Mouse (Mus musculus): ENCODE results near the gene Klhl32. TPM values are rescaled to one million over a fixed set of nuclear protein-coding genes. Genes with fewer than 3 reads are reported as not detected.
"Not testable (repeated sequence)": the region's sequence is repeated elsewhere in the genome, so short reads cannot be mapped to it uniquely, and the experiment has no call there.

Gene Klhl32
- polyA plus RNA-seq (2021): 0.77 TPM

DNA sequence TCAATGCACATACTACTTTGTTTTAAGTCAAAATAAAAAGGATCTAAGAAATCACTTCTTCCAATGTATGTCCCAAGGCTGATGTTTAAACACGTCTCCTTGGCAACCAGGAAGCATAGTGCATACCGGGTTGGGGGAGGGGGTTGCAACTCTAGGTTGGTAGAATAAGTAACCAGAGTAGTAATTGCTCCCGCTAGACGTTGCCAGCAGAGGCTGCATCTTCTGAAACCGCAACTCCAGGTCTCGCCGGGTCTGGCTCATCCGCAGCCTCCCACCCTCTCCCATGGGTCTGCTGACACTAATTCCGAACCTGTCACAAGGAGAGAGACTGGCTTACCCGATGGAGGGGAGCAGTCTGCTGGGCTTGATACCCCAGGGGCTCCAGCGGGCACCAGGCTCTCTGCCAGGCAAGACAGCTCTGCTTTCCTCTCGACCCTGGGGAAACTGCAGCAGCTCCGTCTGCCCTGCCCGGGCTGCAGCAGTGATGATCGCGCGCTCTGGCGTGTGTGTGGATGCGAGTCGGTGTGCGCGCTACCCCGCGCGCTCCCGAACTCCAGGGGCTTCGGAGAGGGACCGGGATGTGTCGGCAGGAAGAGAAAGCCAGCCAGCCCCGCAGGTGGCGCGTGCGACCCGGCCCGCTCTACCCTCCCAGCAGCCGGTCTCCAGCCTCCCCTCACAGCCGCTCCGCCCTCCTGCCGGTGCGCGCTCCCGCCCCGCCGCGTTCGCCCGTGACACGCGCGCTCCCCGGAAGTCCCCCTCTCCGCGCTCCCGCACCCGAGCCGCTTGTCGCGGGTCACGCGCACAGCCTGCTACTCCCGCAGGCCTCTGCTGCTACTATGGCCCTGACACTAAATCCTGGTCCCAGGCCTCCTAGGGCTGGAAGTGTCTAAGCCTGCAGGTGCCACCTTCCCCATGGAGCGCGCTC, at the start of gene Klhl32:
TSS of gene Klhl32 (minus strand) at position 724 of the 925 bp plus-strand sequence.
- ATAC-seq (peak; percentile 86), DNase-seq (ENCODE audit: low read depth, low spot score) (peak; percentile 13)
- peaks cover 5% of the 10 kb centered on the region for H3K27me3 ChIP-seq
- POLR2A ChIA-PET: no interaction called here
- in situ Hi-C loops (cut with MboI; ENCODE audit: low pct_unique_long_range_greater_than_20kb): no loop called here
- no peak for TF ChIP-seq CTCF (IDR thresholded peaks at IDR 0.05)
- CTCF ChIA-PET: no interaction called here

DNA sequence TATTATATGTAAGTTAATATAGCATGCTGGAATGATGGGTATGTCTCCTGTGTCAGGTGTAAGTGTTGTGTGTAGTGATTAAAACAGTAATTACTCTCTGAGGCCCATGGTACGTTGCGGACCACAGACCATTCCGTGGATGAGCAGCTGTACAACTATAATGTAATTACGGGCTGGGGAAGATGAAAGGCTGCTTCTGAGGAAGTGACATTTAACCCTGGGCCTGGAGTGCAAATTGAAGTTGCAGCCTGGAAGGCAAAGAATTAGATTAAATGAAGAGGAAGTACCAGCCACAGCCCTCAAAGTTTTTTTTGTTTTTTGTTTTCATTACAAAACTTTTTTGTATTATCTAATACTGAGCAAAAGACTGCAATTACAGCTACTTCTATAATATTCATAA, 48.2 kb upstream of the Klhl32 start:
- CTCF ChIA-PET: interaction anchor here (0.7 to 1.1 kb wide), 2 partner anchors 8 to 177 kb away, joined by 3 to 4 read pairs; no protein-coding TSS in a partner anchor
- TF ChIP-seq CTCF (IDR thresholded peaks at IDR 0.05): no peak
- no peaks in the 10 kb centered on the region for H3K27me3 ChIP-seq
- in situ Hi-C loops (cut with MboI; ENCODE audit: low pct_unique_long_range_greater_than_20kb): loop anchor here (5.0 to 25.0 kb wide), 2 partner anchors 182 to 637 kb away; no protein-coding TSS in a partner anchor
- POLR2A ChIA-PET: no interaction called here
- ATAC-seq (no peak), DNase-seq (ENCODE audit: low read depth, low spot score) (no peak)

DNA sequence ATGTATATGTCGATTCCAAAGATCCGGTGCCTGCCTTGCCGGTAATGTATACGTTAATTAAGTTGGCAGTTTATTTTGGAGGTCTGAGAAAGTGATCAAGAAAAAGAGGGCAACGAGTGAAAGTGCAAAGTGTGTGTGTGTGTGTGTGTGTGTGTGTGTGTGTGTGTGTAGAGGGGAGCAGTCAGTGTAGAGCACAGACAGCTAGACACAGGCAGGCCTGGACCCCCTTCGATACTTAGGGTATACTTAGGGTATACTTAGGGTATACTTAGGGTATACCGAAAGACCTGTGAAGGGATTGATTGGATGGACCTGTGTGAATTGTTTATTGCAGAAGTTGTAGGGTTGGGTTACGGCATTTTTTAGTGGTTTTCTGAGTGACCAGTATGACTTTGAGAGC, 47.7 kb upstream of the Klhl32 start:
- ChIA-PET POLR2A (interaction anchor here (0.6 kb wide), 1 partner anchor 313 kb away, joined by 5 read pairs; no protein-coding TSS in a partner anchor), CTCF (interaction anchor here (1.1 kb wide), 1 partner anchor 8 kb away, joined by 4 read pairs; no protein-coding TSS in a partner anchor)
- in situ Hi-C loops (cut with MboI; ENCODE audit: low pct_unique_long_range_greater_than_20kb): loop anchor here (5.0 to 25.0 kb wide), 2 partner anchors 181 to 636 kb away; no protein-coding TSS in a partner anchor
- ATAC-seq (no peak), DNase-seq (ENCODE audit: low read depth, low spot score) (no peak)
- TF ChIP-seq CTCF (IDR thresholded peaks at IDR 0.05): no peak
- H3K27me3 ChIP-seq: no peaks in the 10 kb centered on the region

DNA sequence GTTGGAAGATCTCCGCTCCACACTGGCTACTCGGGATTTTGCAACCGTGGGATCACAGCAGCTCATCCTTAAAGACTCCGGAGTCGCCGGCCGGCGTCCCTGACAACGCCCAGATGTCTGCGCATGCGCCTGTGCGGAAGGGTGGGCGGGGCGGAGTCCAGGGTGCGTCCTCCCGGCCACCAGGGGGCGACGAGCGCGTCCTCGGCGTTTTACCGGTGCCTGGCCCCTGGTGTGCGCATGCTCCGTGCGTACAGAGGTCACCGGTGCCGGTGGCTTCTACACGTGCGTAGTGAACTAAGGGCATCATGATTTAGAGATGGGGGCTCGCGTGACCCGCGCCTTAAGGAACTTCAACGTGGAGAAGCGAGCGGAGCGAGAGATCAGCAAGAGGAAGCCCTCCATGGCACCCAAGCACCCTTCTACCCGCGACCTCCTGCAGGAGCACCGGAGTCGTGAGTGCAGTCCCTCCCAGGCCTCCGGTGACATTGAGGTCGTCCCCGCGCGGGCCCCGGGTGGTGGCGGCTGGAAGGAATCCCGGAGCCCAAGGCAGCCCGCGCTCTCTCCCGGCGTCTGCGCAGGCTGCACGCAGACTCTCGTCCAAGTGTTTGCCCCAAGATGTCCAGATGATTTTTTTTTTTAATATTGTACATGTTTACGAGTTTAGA, 47.1 kb upstream of the Klhl32 start, which contains the start of gene Ndufaf4:
TSS of gene Ndufaf4 (plus strand) at position 233 of the 665 bp plus-strand sequence.
- ChIA-PET CTCF (interaction anchor here (1.1 to 2.8 kb wide), 3 partner anchors 9 to 185 kb away, joined by 4 to 34 read pairs (median 7); no protein-coding TSS in a partner anchor), POLR2A (interaction anchor here (0.6 kb wide), 1 partner anchor 312 kb away, joined by 5 read pairs; no protein-coding TSS in a partner anchor)
- ATAC-seq (peak; percentile 87), DNase-seq (ENCODE audit: low read depth, low spot score) (peak; percentile 68)
- in situ Hi-C loops (cut with MboI; ENCODE audit: low pct_unique_long_range_greater_than_20kb): loop anchor here (5.0 to 25.0 kb wide), 2 partner anchors 181 to 636 kb away; no protein-coding TSS in a partner anchor
- no peaks in the 10 kb centered on the region for H3K27me3 ChIP-seq
- peak; percentile 95 for TF ChIP-seq CTCF (IDR thresholded peaks at IDR 0.05)

DNA sequence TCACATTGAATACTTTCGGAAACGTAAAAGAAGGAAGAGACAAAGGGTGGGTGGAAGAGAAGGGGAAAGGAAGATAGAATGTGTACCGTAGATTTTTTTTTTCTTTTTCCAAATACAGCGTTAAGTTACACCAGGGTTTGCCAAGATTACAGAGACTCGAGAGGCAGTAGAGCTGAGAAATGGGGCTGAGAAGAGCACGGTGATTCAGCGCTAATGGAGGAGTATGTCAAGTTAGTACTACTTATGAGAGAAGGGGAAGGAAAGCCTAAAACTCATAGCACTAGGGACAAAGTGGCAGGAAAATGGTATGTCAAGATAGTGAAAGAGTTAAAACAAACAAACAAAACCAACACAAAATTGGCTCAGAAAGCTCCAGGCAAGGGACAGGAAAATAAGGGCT, 46.4 kb upstream of the Klhl32 start:
- no peak for DNase-seq (ENCODE audit: low read depth, low spot score)
- ATAC-seq: peak; percentile 61
- in situ Hi-C loops (cut with MboI; ENCODE audit: low pct_unique_long_range_greater_than_20kb): loop anchor here (5.0 to 25.0 kb wide), 2 partner anchors 180 to 635 kb away; no protein-coding TSS in a partner anchor
- no peak for TF ChIP-seq CTCF (IDR thresholded peaks at IDR 0.05)
- ChIA-PET POLR2A (no interaction called here), CTCF (interaction anchor here (1.1 to 2.8 kb wide), 4 partner anchors 17 to 184 kb away, joined by 4 to 34 read pairs (median 6); no protein-coding TSS in a partner anchor)
- no peaks in the 10 kb centered on the region for H3K27me3 ChIP-seq

DNA sequence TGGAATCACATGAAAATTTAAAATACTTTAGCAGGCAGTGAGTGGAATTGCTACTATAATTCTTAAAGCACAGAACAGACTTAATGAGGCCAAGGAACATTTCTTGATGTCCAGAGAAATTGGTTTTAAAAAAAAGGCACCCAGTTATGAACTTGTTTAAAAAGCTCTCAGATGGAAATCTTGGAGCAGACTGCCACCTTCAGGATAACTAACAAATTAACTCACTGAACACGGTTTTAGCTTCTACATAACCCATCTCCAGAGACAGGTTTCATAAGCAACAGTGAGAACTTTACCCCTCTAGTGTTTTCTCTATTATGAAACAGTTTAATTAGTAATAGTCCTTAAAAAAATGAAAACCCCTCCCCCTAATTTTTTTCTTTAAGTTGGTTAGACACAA, 45.9 kb upstream of the Klhl32 start:
- H3K27me3 ChIP-seq: no peaks in the 10 kb centered on the region
- TF ChIP-seq CTCF (IDR thresholded peaks at IDR 0.05): peak; percentile 26
- in situ Hi-C loops (cut with MboI; ENCODE audit: low pct_unique_long_range_greater_than_20kb): loop anchor here (5.0 to 25.0 kb wide), 2 partner anchors 180 to 635 kb away; no protein-coding TSS in a partner anchor
- CTCF ChIA-PET: interaction anchor here (1.1 to 2.8 kb wide), 4 partner anchors 16 to 184 kb away, joined by 4 to 34 read pairs (median 6); no protein-coding TSS in a partner anchor
- DNase-seq (ENCODE audit: low read depth, low spot score) (no peak), ATAC-seq (peak; percentile 66)
- POLR2A ChIA-PET: no interaction called here

DNA sequence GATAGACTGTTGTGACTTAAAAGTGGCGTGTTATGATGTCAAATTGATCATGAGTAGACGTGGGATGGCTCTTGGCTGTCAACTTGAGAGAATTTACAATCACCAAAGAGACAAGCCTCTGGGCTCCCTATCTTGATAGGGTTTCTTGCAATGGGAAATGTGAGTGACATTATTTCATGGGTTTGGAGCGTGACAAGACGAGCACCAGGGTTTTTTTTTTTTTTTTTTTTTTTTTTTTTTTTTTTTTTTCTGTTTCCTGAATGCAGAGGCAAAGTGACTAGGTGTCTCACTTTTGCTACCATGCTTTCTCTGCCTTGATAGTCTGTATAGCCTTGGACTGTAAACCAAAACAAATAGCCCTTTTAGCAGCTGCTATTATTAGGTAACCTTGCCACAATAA, 43.7 kb upstream of the Klhl32 start:
- ATAC-seq (no peak), DNase-seq (ENCODE audit: low read depth, low spot score) (no peak)
- no peak for TF ChIP-seq CTCF (IDR thresholded peaks at IDR 0.05)
- in situ Hi-C loops (cut with MboI; ENCODE audit: low pct_unique_long_range_greater_than_20kb): loop anchor here (5.0 to 25.0 kb wide), 2 partner anchors 177 to 632 kb away; no protein-coding TSS in a partner anchor
- CTCF ChIA-PET: no interaction called here
- POLR2A ChIA-PET: no interaction called here
- H3K27me3 ChIP-seq: no peaks in the 10 kb centered on the region

DNA sequence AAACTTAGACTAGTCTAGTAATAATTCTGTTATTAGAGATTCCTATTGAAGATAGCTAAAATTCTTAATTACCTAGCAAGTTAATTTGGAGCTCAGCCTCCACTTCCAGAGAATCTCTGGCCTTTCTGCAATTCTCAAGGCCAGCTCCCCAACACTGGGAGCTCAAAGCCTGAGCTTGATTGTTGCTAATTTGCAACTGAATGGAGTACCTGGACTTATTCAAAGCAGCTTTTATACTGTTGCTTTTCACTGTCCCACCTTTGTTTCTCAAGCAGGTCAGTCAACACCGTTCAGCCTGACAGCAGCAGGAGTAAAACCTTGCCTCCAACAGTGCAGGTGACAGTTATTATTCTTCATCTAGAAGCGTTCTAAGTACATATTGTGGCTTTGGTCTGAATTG, 41.4 kb upstream of the Klhl32 start:
- DNase-seq (ENCODE audit: low read depth, low spot score); ATAC-seq: not testable (repeated sequence)
- in situ Hi-C loops (cut with MboI; ENCODE audit: low pct_unique_long_range_greater_than_20kb): loop anchor here (25.0 kb wide), 1 partner anchor 630 kb away; no protein-coding TSS in a partner anchor

DNA sequence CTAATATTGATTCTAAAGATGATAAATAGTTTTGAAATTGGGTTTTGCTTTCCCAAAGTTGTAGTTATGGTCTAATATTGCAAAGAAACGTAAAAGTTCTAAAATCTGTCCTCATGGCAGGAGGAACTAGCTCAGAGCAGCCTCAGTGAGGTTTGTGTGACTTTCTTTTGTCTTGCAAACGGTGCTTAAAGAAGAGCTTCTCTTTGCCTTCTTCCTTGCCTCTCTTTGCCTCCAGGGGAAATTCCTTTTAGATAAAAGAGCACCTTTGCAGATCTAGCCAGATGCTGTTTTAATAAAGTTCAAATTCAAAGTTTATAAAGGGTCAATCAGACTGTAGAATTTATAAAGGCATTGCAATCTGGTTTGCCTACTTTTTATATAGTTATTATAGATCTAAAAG, 38.5 kb upstream of the Klhl32 start:
- in situ Hi-C loops (cut with MboI; ENCODE audit: low pct_unique_long_range_greater_than_20kb): loop anchor here (25.0 kb wide), 1 partner anchor 627 kb away; no protein-coding TSS in a partner anchor
- DNase-seq (ENCODE audit: low read depth, low spot score); H3K27me3 ChIP-seq; POLR2A ChIA-PET; ATAC-seq: not testable (repeated sequence)
- CTCF ChIA-PET: interaction anchor here (1.0 kb wide), 1 partner anchor 169 kb away, joined by 3 read pairs; no protein-coding TSS in a partner anchor

More for the DNA sequence above, 41.4 kb upstream of the Klhl32 start:
- H3K27me3 ChIP-seq, CTCF ChIA-PET, POLR2A ChIA-PET: not testable (repeated sequence)

DNA sequence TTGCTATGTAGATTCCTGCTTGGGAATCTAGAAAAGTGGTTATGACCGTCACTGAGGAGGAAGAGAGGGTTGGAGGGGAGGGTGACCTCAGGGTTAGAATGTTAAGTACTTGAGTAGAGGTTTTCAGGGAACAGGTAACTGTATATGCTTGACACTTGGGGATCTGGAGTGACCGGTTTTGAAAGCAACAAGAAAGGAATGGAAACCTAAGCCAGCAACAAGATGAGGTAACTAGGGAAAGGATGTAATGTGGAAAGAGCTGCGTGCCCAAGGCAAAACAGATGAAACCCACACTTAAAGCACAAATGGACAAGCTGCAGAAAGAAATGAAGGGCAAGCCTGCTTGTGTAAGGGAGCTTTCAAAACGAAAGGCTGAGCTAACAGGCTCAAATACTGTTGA, 18.3 kb upstream of the Klhl32 start:
- in situ Hi-C loops (cut with MboI; ENCODE audit: low pct_unique_long_range_greater_than_20kb): no loop called here
- no peak for DNase-seq (ENCODE audit: low read depth, low spot score)
- TF ChIP-seq CTCF (IDR thresholded peaks at IDR 0.05): no peak
- peaks cover 5% of the 10 kb centered on the region for H3K27me3 ChIP-seq
- ATAC-seq: no peak
- CTCF ChIA-PET: no interaction called here
- POLR2A ChIA-PET: no interaction called here

Measured in Patski (cell line).